8 mouse cellular contexts compared by ENCODE assay signal in genomic region chr12:31949759-31950658, GRCm38 (mm10). TPM values are rescaled to one million over a fixed set of nuclear protein-coding genes. Genes with fewer than 3 reads are reported as not detected.
A peak's percentile ranks its signal among the peaks of the same experiment; 100 is the strongest.
DNase-seq lines count a peak whose midpoint lies in the region; ATAC-seq lines count a peak whose summit lies in the region.

Hbp1 (minus strand) TSS chr12:31950535.

- intact Hi-C loops in gastrocnemius, postnatal 14 days (cut with DNase I; ENCODE audit: low total_unique reads) = no loop called here
- intact Hi-C loops in left cerebral cortex, postnatal 10 days (cut with DNase I) = no loop called here

- peak; percentile 99 to 100 for DNase-seq in adrenal gland, adult (ENCODE audit: inconsistent age in 2 of 2, low spot score in 1 of 2)
- DNase-seq in embryo, embryonic 10.5 days (ENCODE audit: low spot score) = peak; percentile 100
- peak; percentile 99 for DNase-seq in gastrocnemius, postnatal 14 days
- peak; percentile 99 to 100 for DNase-seq in left cerebral cortex, postnatal 10 days (ENCODE audit: extremely low spot score in 1 of 2, low spot score in 2 of 2)
- DNase-seq in right cerebral cortex, postnatal 25 days = peak; percentile 98
- DNase-seq in urinary bladder, postnatal 4 days (ENCODE audit: low spot score in 2 of 2) = peak; percentile 98 to 99

- peak; percentile 87 for ATAC-seq in inflammation-experienced regulatory T-cells, adult 6 months
- ATAC-seq in megakaryocyte-erythroid progenitor cell, adult 5-6 weeks (replicated peaks; ENCODE audit: low FRiP score, low TSS enrichment, poor library complexity, severe bottlenecking) = peak; percentile 93

RNA-seq across cellular contexts. Expression of gene Hbp1, which starts in this region (rescaled TPM):
- total RNA-seq in gastrocnemius, postnatal 14 days (2021) = 10 to 100 TPM; 53.1 to 61.6 TPM
- 100 to 1,000 TPM in 2 of 3 experiments, 10 to 100 TPM in 1; 90.3 to 147 (median 141) TPM for polyA plus RNA-seq in inflammation-experienced regulatory T-cells, adult 6 months (2017; shearing (Covaris generic))
- total RNA-seq in left cerebral cortex, postnatal 10 days (2021) = 10 to 100 TPM; 18.1 to 20.4 TPM
- total RNA-seq in megakaryocyte-erythroid progenitor cell, adult 5-6 weeks (2014; fragmentation: Nextera tagmentation) = 34.8 and 37.9 TPM in 2 replicates
- total RNA-seq in megakaryocyte-erythroid progenitor cell, adult 5-6 weeks (2017) = 39.8 and 50.5 TPM in 2 replicates

Comparison
In these comparisons a context has a peak if more than half of its experiments do, and no peak if none do; other contexts are left out.
1. Peak in every context shown above with its lines: DNase-seq and ATAC-seq.